Mouse (Mus musculus): ENCODE data around the gene Sipa1l1.

- TF ChIP-seq GATA1 (IDR thresholded peaks at IDR 0.05; ENCODE audit: low read length): no peak
- TF ChIP-seq TAL1 (IDR thresholded peaks at IDR 0.05; ENCODE audit: low read length): no peak
These were observed 10.5 kb downstream of the Sipa1l1 start for GRCm38 (mm10) chr12:82179626-82180025.

All from erythroblast, embryonic 14.5 days (primary cell).